Mouse (Mus musculus) urinary bladder, postnatal 36 days (tissue): Measurements from ENCODE around the gene Cox11.
A peak's percentile ranks its signal among the peaks of the same experiment; 100 is the strongest.

ENCODE experiments used
- DNase-seq, 2 experiments: peaks; one replicate each; pipeline ENCODE4 v3.0.0; 2022; ENCODE audit warnings: low spot score in 2 of 2, mixed read lengths in 1 of 2

Gene Cox11

GRCm38 (mm10) chr11:90637440-90638311, at the start of gene Cox11, which contains the start of gene Stxbp4:
Cox11 (plus strand) TSS chr11:90638173.
Stxbp4 (minus strand) TSS chr11:90638084.
- DNase-seq = peak; percentile 85 to 91

GRCm38 (mm10) chr11:90590996-90591395, 47.0 kb upstream of the Cox11 start:
- peak in 1 of 2 experiments; percentile 8 for DNase-seq

DNA sequence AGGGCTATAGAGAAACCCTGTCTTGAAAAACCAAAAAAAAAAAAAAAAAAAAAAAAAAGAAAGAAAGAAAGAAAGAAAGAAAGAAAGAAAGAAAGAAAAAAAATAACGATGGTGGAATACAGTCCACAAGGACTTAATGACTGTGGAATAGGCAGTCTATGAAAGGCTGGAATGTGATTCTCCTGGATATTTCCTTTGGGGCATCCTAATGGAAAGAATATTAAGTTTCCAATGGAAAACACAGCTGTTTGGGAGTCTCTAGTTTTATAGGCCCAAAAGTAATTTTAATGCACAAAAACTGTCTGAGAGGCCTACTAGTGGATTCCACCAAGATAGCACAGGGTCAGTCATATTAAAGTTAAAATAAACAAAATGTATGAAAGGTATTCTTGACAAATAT, 42.1 kb upstream of the Cox11 start:
- DNase-seq = no peak

- DNase-seq = no peak
Observed at GRCm38 (mm10) chr11:90603066-90603465, 34.9 kb upstream of the Cox11 start.

- DNase-seq = no peak
Observed at GRCm38 (mm10) chr11:90612118-90612517, 25.9 kb upstream of the Cox11 start.

DNA sequence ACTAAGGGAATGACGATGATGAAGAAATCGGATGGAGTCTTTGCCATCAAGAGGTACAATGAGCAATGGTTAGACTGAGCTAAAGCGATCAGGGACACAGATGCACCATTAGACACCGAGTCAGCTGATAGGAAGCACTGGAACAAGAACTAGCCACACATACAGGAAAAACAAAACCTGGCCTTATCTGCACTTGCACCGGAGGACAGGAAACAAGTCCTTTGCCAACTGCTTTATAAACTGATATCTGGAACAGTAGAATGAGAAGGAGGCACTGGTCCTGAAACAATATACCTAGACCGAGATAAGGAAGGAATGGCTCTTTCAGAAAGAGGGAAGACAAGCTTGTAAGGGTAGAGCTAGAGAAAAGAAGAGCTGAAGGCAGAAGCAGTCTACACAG, 23.2 kb upstream of the Cox11 start:
- no peak for DNase-seq

- DNase-seq = no peak
Observed at GRCm38 (mm10) chr11:90616431-90616830, 21.5 kb upstream of the Cox11 start.

DNA sequence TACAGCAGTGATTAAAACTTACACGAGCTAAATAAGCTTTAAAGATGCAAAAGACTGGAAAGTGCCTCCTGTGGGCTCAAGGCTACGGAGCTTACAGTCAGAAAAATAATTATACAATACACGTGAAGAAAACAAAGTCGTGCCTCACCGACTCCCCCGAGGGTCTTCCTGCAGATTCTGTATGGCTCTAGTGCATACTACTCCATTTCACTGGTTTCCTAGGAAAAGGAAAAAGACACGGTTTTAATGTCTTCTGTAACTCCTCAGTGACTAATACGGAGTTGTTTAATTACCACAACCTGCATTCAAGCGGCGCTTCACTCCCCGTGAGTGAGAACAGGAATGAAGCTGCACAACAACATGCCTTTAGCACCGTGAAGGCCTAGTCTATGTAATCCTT, 15.9 kb upstream of the Cox11 start:
- DNase-seq = no peak

DNA sequence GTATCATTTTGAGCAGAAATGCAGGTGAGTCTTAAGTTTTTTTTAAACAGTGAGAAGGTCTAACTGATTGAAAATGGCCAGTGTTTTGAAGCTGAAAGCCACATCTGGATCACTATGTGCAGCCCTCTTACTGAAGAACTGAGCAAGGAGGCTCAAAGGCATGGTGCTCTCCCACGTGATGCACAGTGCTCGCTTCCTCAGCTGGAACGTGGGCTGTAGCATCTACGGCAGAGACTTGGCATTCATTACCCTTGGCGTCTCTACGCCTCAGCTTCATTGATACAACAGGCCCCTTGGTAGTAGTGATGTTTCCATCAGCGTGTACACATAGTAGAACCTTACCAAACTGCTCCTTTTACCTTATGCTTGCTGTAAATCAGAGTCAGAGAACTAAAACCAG, 15.5 kb upstream of the Cox11 start:
- DNase-seq = no peak

DNA sequence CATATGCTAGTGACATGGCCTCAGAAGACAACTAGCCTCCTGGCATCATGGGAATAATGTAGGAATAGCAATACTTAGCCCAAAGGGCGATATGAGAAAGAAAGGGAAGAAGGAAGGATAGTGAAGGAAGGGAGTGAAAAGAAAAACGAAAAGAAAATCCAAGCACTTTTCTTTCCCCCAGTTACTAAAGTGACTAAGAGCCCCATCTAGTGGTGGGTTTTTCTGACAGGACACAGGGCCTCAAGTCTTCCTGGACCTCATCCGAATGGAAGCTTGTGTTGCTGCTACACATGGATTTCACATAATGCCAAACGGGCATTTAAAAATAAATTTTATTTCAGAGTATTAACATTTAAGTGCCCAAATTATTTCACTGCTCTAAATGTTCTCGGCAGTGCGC, 14.5 kb upstream of the Cox11 start:
- DNase-seq = no peak

DNA sequence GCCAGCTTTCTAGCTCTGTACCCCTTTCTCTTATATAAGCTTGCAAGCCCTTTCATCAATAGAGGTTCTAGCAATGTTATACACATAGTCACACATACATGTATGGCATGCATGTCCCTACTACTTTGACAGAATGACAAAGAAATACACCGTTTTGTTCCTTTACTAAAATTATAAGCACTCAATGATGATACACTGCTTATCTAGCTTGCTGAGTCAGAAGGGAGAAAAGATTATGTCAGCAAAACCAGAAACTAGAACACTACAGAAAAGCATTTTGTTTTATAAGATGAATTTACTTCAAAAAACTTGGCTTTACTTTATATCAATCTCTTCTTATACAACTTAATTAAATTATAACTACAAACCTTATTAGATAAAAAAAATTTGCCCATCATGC, 12.8 kb upstream of the Cox11 start:
- DNase-seq = no peak

- no peak for DNase-seq
Observed at GRCm38 (mm10) chr11:90627751-90628150, 10.2 kb upstream of the Cox11 start.

DNA sequence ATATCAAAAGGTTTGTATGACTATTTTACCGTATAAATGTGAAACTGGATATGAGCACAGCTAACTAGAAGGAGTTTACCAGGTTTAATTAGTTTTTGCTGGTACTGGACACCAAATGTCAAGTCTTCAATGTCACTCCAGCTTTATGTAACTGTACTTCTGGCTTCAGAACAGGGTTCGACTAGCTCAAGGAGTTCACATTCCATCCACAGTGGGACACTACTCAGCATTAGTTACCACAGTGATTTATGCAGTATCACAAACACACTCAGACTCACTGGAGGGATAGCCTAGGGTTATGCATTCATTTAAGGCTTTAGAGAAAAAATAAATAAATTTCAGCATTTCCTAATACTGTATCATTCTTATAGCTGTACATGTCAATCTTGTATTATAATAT, 5.5 kb upstream of the Cox11 start:
- DNase-seq = no peak

GRCm38 (mm10) chr11:90634661-90635060, 3.3 kb upstream of the Cox11 start:
- DNase-seq = no peak

GRCm38 (mm10) chr11:90638312-90638830, 398 bp downstream of the Cox11 start:
- DNase-seq = peak in 1 of 2 experiments; percentile 17

- DNase-seq = no peak
Observed at GRCm38 (mm10) chr11:90649777-90650176, 11.8 kb downstream of the Cox11 start.

GRCm38 (mm10) chr11:90650231-90650885, 12.4 kb downstream of the Cox11 start:
- DNase-seq = no peak

GRCm38 (mm10) chr11:90652603-90653002, 14.6 kb downstream of the Cox11 start:
- no peak for DNase-seq

DNA sequence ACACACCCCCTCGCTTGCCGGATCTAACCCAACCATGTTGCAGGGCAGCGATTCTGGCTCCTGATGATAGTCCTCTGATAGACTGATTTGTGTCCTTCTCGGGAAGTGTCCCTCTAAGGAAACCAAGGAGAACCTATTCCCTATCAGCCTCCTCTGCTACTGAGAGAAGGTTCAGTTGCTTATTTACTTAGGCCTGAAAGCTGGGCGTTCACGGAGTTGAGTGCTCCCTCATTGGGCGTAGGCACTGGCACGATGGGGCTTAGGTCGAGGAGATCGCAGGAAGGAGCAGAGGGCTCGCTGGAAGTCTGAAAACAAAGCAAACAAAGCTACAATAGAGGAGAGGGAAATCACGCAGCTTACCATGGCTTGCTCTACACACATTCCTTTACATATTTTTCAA, 19.6 kb downstream of the Cox11 start:
- no peak for DNase-seq

DNA sequence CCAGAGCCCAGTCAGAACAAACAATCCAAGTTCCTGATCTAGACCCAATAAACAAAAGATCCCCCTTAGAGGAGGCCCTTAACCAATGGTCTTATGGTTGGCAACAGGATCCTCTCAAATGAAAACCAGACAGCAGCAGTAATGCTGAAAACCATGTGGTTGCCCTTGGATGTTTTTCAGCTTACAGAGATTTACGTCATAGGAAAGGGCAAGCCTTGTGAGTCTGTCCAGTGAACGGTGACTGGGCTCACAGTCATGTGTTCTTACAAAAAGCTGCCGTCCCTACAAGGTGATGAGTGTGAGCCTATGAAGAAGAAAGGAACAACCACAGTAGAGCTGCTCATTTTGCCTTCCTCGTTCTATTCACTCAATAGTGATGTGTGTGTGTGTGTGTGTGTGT, 22.7 kb downstream of the Cox11 start:
- DNase-seq = no peak

DNA sequence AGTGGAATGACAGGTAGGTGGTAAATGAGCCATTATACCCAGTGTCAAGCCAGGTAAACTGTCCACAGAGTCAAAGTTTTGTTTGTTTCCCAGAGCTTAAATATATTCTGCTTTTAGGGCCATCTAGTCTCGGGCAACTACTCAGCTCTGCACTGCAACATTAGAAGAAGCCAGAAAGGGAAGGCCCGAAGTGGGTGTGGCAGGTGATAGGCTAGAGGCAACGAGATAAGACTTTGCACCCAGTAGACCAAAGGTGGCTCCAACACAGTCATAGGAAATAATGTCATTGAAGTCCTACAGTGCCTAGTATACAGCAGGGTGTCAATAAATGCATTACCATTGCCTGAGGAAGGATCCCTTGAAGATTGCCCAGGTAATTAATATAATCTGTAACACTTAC, 25.1 kb downstream of the Cox11 start:
- DNase-seq = no peak

DNA sequence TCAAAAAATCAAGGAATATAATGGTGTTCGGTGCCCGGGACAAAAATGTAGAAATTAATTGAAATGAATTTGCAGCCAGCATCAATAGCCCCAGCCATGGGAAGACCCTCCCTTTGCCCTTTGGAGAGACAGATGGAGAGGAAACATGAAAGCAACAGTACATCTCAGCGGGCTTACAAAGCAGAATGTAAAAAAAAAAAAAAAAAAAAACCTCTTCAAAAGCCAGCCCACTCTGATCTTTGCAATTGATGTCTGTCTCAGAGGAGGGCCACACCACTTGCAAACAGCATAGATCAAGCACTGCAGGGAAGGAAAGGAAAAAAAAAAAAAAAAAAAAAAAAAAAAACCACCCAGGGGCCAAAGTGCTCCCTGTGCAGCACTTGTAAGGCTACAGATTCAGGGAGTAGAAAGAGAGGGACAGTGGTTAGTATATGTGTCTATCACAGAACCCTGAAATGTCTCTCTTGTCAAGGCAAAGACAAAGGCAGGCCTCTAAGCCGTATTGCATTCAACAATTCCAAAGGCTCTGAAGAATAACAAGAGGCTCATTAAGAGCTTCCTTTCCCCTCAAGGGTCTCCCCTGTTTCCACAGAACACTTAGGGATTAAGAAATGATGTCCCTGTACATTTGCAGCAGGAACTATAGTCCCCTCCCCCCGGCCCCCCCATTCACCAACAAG, 25.8 kb downstream of the Cox11 start:
- no peak for DNase-seq
